Mouse (Mus musculus): ENCODE results near the gene Ak3. TPM values are rescaled to one million over a fixed set of nuclear protein-coding genes. Genes with fewer than 3 reads are reported as not detected.
"Not testable (repeated sequence)": the region's sequence is repeated elsewhere in the genome, so short reads cannot be mapped to it uniquely, and the experiment has no call there.

Gene Ak3
- total RNA-seq, 2 experiments from 2014 or later: 82.7 to 83.3 TPM

- intact Hi-C loops (cut with DNase I): no loop called here
- no peak for DNase-seq
These were observed 39.6 kb downstream of the Ak3 start for GRCm38 (mm10) chr19:29008069-29008706.

GRCm38 (mm10) chr19:29000321-29000720, 47.4 kb downstream of the Ak3 start:
- intact Hi-C loops (cut with DNase I); DNase-seq: not testable (repeated sequence)

- DNase-seq: no peak
- intact Hi-C loops (cut with DNase I): no loop called here
These were observed 49.7 kb downstream of the Ak3 start for GRCm38 (mm10) chr19:28997976-28998630.

GRCm38 (mm10) chr19:28995366-28995765, 52.4 kb downstream of the Ak3 start:
- DNase-seq: no peak
- intact Hi-C loops (cut with DNase I): no loop called here

- intact Hi-C loops (cut with DNase I): loop anchor here (5.0 kb wide), 1 partner anchor 257 kb away; the partner anchor contains the start of gene Jak2
- DNase-seq: peak; percentile 56 to 61
These were observed 52.9 kb downstream of the Ak3 start for GRCm38 (mm10) chr19:28994870-28995269.

- no peak for DNase-seq
- intact Hi-C loops (cut with DNase I): loop anchor here (2.0 to 5.0 kb wide), 2 partner anchors 55 to 261 kb away; partner anchors contain the start of genes Ak3 and Jak2
These were observed 56.4 kb downstream of the Ak3 start for GRCm38 (mm10) chr19:28991391-28991790.

GRCm38 (mm10) chr19:28990590-28991221, 57.1 kb downstream of the Ak3 start:
- peak in 1 of 2 experiments; percentile 57 for DNase-seq
- intact Hi-C loops (cut with DNase I): loop anchor here (2.0 to 5.0 kb wide), 2 partner anchors 56 to 262 kb away; partner anchors contain the start of genes Ak3 and Jak2

- intact Hi-C loops (cut with DNase I): loop anchor here (2.0 to 5.0 kb wide), 2 partner anchors 57 to 262 kb away; partner anchors contain the start of genes Ak3 and Jak2
These were observed 57.6 kb downstream of the Ak3 start, which contains the start of gene Cdc37l1 for GRCm38 (mm10) chr19:28990194-28990589. Cdc37l1 (plus strand) TSS chr19:28990352.

GRCm38 (mm10) chr19:28989515-28989914, 58.2 kb downstream of the Ak3 start:
- no peak for DNase-seq
- intact Hi-C loops (cut with DNase I): no loop called here

More at GRCm38 (mm10) chr19:28990194-28990589, 57.6 kb downstream of the Ak3 start, which contains the start of gene Cdc37l1:
- DNase-seq: peak; percentile 99

GRCm38 (mm10) chr19:28982617-28983016, 65.1 kb downstream of the Ak3 start:
- intact Hi-C loops (cut with DNase I): no loop called here
- DNase-seq: no peak

- peak; percentile 83 to 86 for DNase-seq
- intact Hi-C loops (cut with DNase I): loop anchor here (5.0 kb wide), 2 partner anchors 277 to 382 kb away; partner anchors contain the start of gene Jak2
These were observed 72.7 kb downstream of the Ak3 start for GRCm38 (mm10) chr19:28974862-28975611.

Other genes starting within 250 kb of the Ak3 start
- under 1 TPM; 0.45 to 0.89 TPM for gene Slc1a1, start 212.9 kb downstream of the Ak3 start, total RNA-seq (2021)
- gene Plpp6, start 84.0 kb downstream of the Ak3 start, total RNA-seq (2021): 1 to 10 TPM; 7.7 to 8.1 TPM
- gene 4430402I18Rik, start 80.2 kb downstream of the Ak3 start, total RNA-seq (2021): 10 to 100 TPM; 15.7 to 16.5 TPM
- gene Cdc37l1, start 57.6 kb downstream of the Ak3 start, total RNA-seq (2021): 10 to 100 TPM; 53.6 to 85.5 TPM
- gene Rcl1, start 53.4 kb upstream of the Ak3 start, total RNA-seq (2021): 1 to 10 TPM; 6.5 to 8.2 TPM
- gene Jak2, start 203.9 kb upstream of the Ak3 start, total RNA-seq (2021): 10 to 100 TPM; 16.9 to 17.6 TPM